Mouse (Mus musculus) monocyte, adult 5-6 weeks (primary cell): ENCODE measurements around the gene Galnt10. TPM values are rescaled to one million over a fixed set of nuclear protein-coding genes. Genes with fewer than 3 reads are reported as not detected.

Experiments used
- ATAC-seq: fragments of 153-309, 156-312 bp; replicated peaks from 2 replicates; pipeline ENCODE4 v1.8.0; 2017; ENCODE audit warnings: mild to moderate bottlenecking; ENCODE audit not compliant: low TSS enrichment, insufficient number of reproducible peaks, severe bottlenecking, poor library complexity, low FRiP score
- total RNA-seq: library from RNA; stranded (forward); fragments of 200-1000, 200-491, 200-594 nt; gene quantifications from 3 replicates; pipeline ENCODE4 v1.2.3, GENCODE M21; 2017

Galnt10 gene
- total RNA-seq, 1 experiment from 2014 or later, result 21.5 TPM

- ATAC-seq, result no peak
These were observed 184.9 kb downstream of the Galnt10 start for GRCm38 (mm10) chr11:57829871-57830775.

GRCm38 (mm10) chr11:57831281-57831781, 186.1 kb downstream of the Galnt10 start:
- ATAC-seq, result no peak

- ATAC-seq, result no peak
These were observed 186.6 kb downstream of the Galnt10 start for GRCm38 (mm10) chr11:57831861-57832260.

- no peak for ATAC-seq
These were observed 187.4 kb downstream of the Galnt10 start, which contains the start of gene Hand1 for GRCm38 (mm10) chr11:57832552-57833201. Gene Hand1, minus strand, starts transcription at chr11:57832818.

GRCm38 (mm10) chr11:57833296-57833977, 188.2 kb downstream of the Galnt10 start:
- ATAC-seq, result no peak

GRCm38 (mm10) chr11:57834031-57834430, 188.8 kb downstream of the Galnt10 start:
- ATAC-seq, result no peak

GRCm38 (mm10) chr11:57835331-57835730, 190.1 kb downstream of the Galnt10 start:
- ATAC-seq, result no peak

- no peak for ATAC-seq
These were observed 190.7 kb downstream of the Galnt10 start for GRCm38 (mm10) chr11:57835931-57836330.

GRCm38 (mm10) chr11:57836401-57836800, 191.2 kb downstream of the Galnt10 start:
- ATAC-seq, result no peak

Other genes starting within 250 kb of the Galnt10 start
- 33.8 to 60.8 TPM (median 36.3 TPM) in 3 replicates for gene Fam114a2, start 126.8 kb upstream of the Galnt10 start, total RNA-seq
- gene Mfap3, start 126.8 kb upstream of the Galnt10 start, total RNA-seq, result 33.6 to 36.5 TPM (median 36.0 TPM) in 3 replicates
- gene Sap30l, start 156.2 kb downstream of the Galnt10 start, total RNA-seq, result 24.3 to 39.7 TPM (median 38.7 TPM) in 3 replicates
- gene Hand1, start 187.4 kb downstream of the Galnt10 start, total RNA-seq, result not detected in 3 replicates